Comparison of ENCODE assay signal across 8 mouse cellular contexts in the genomic region with DNA sequence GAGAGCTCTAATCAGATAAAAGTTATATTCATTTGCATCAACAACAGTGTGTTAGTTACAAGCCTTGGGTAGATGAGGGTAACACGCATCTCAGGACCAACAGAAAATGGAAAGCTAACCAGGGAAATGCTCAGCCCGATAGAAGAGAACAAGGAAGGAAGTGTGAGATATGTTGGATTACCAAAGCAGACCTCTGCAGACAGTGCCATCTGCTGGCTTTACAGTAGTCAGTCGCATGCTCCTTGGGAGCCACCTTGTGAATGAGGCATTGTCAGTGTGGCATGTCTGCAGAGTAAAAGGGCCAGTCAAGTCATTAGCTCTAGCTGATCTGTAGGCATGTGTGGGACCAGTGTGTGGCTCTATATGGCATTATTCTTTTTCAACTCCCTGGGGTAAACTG.
DNase-seq lines count a peak whose midpoint lies in the region; ATAC-seq and TF ChIP-seq lines count a peak whose summit lies in the region.

No protein-coding gene starts in this region.

- H3K4me2 ChIP-seq in intestine, postnatal 0 days (replicated peaks; ENCODE audit: low read depth) = no peak overlapping the region
- no peak overlapping the region for H3K4me2 ChIP-seq in intestine, embryonic 16.5 days (ENCODE audit: low read depth, low read length)
- H3K4me2 ChIP-seq in limb, embryonic 14.5 days (replicated peaks; ENCODE audit: low read depth, low read length, severe bottlenecking) = no peak overlapping the region

- DNase-seq in adrenal gland, adult 2 months = peak; percentile 46
- peak; percentile 34 for DNase-seq in embryonic facial prominence, embryonic 10.5 days (ENCODE audit: low spot score)
- peak; percentile 8 to 39 for DNase-seq in kidney, adult 8-10 months
- DNase-seq in limb, embryonic 14.5 days (ENCODE audit: low spot score) = peak; percentile 67
- peak; percentile 38 for DNase-seq in right cerebral cortex, postnatal 4 days
- DNase-seq in urinary bladder, adult 18-20 months (ENCODE audit: low spot score in 2 of 2) = no peak

- H3K9ac ChIP-seq in intestine, postnatal 0 days (ENCODE audit: low read depth, low read length) = no peak overlapping the region
- H3K9ac ChIP-seq in intestine, embryonic 16.5 days (ENCODE audit: low read depth, low read length) = no peak overlapping the region
- no peak overlapping the region for H3K9ac ChIP-seq in limb, embryonic 14.5 days (ENCODE audit: low read depth, low read length, severe bottlenecking)

- no peaks in the 10 kb centered on the region for H3K4me1 ChIP-seq in intestine, postnatal 0 days (replicated peaks; ENCODE audit: control insufficient read depth, insufficient read depth, low read length)
- no peaks in the 10 kb centered on the region for H3K4me1 ChIP-seq in intestine, embryonic 16.5 days (ENCODE audit: control insufficient read depth, insufficient read depth, low read length)
- no peaks in the 10 kb centered on the region for H3K4me1 ChIP-seq in embryonic facial prominence, embryonic 10.5 days
- H3K4me1 ChIP-seq in limb, embryonic 14.5 days (ENCODE audit: control insufficient read depth, insufficient read depth, low read length) = no peaks in the 10 kb centered on the region

- ATAC-seq in intestine, postnatal 0 days = no peak
- no peak for ATAC-seq in intestine, embryonic 16.5 days
- ATAC-seq in limb, embryonic 14.5 days (ENCODE audit: low FRiP score, low read depth) = no peak

- WGBS in intestine, postnatal 0 days = 18% methylated on average over 3 of the region's 3 CpGs
- 28% methylated on average over 3 of the region's 3 CpGs for WGBS in intestine, embryonic 16.5 days
- WGBS in embryonic facial prominence, embryonic 10.5 days = 40% methylated on average over 3 of the region's 3 CpGs
- 42% methylated on average over 3 of the region's 3 CpGs for WGBS in limb, embryonic 14.5 days

- no peak for TF ChIP-seq POLR2A in limb, embryonic 14.5 days (IDR thresholded peaks at IDR 0.05; ENCODE audit: borderline replicate concordance, extremely low read depth, insufficient read depth, insufficient read length)

- H3K4me3 ChIP-seq in intestine, postnatal 0 days (ENCODE audit: low read depth, low read length) = no peak overlapping the region
- H3K4me3 ChIP-seq in intestine, embryonic 16.5 days (ENCODE audit: low read length) = no peak overlapping the region
- no peak overlapping the region for H3K4me3 ChIP-seq in embryonic facial prominence, embryonic 10.5 days
- H3K4me3 ChIP-seq in limb, embryonic 14.5 days (replicated peaks; ENCODE audit: low read length) = no peak overlapping the region

- H3K36me3 ChIP-seq in intestine, postnatal 0 days (ENCODE audit: control insufficient read depth, insufficient read depth) = no peaks in the 10 kb centered on the region
- no peaks in the 10 kb centered on the region for H3K36me3 ChIP-seq in intestine, embryonic 16.5 days (ENCODE audit: control insufficient read depth, insufficient read depth, low read length)
- H3K36me3 ChIP-seq in embryonic facial prominence, embryonic 10.5 days (replicated peaks) = no peaks in the 10 kb centered on the region
- no peaks in the 10 kb centered on the region for H3K36me3 ChIP-seq in limb, embryonic 14.5 days (ENCODE audit: control insufficient read depth, insufficient read depth, low read length)

- no peak overlapping the region for H3K27ac ChIP-seq in intestine, postnatal 0 days (ENCODE audit: low read depth, low read length)
- no peak overlapping the region for H3K27ac ChIP-seq in intestine, embryonic 16.5 days (ENCODE audit: low read length)
- no peak overlapping the region for H3K27ac ChIP-seq in embryonic facial prominence, embryonic 10.5 days (replicated peaks)
- H3K27ac ChIP-seq in limb, embryonic 14.5 days (replicated peaks; ENCODE audit: low read depth, low read length) = no peak overlapping the region

- H3K9me3 ChIP-seq in intestine, postnatal 0 days (ENCODE audit: control insufficient read depth) = no peaks in the 10 kb centered on the region
- H3K9me3 ChIP-seq in intestine, embryonic 16.5 days (ENCODE audit: control insufficient read depth, low read length) = no peaks in the 10 kb centered on the region
- no peaks in the 10 kb centered on the region for H3K9me3 ChIP-seq in embryonic facial prominence, embryonic 10.5 days
- H3K9me3 ChIP-seq in limb, embryonic 14.5 days (ENCODE audit: control insufficient read depth, low read length) = no peaks in the 10 kb centered on the region

- H3K27me3 ChIP-seq in intestine, postnatal 0 days (replicated peaks; ENCODE audit: control insufficient read depth, insufficient read depth, low read length) = no peaks in the 10 kb centered on the region
- H3K27me3 ChIP-seq in intestine, embryonic 16.5 days (replicated peaks; ENCODE audit: control insufficient read depth, insufficient read depth, low read length) = no peaks in the 10 kb centered on the region
- H3K27me3 ChIP-seq in embryonic facial prominence, embryonic 10.5 days (replicated peaks; ENCODE audit: low read depth, poor library complexity, severe bottlenecking) = no peaks in the 10 kb centered on the region
- no peaks in the 10 kb centered on the region for H3K27me3 ChIP-seq in limb, embryonic 14.5 days (ENCODE audit: control insufficient read depth, insufficient read depth, low read length)

- TF ChIP-seq CTCF in intestine, postnatal 0 days (IDR thresholded peaks at IDR 0.05; ENCODE audit: low read depth) = peak; percentile 80

Comparison
In these comparisons a context has a peak if more than half of its experiments do, and no peak if none do; other contexts are left out.
1. DNase-seq: peak in adrenal gland, adult 2 months (single experiment), embryonic facial prominence, embryonic 10.5 days (single experiment), kidney, adult 8-10 months (2 of 2), limb, embryonic 14.5 days (single experiment) and right cerebral cortex, postnatal 4 days (single experiment); none in urinary bladder, adult 18-20 months (0 of 2).